Mouse (Mus musculus): ENCODE measurements around the gene Tmem88b.

The Tmem88b gene

GRCm38 (mm10) chr4:155785819-155786218 is at the start of gene Tmem88b:
TSS of gene Tmem88b (minus strand) at chr4:155785874.
- no peak for DNase-seq (ENCODE audit: low spot score in 2 of 2)

DNA sequence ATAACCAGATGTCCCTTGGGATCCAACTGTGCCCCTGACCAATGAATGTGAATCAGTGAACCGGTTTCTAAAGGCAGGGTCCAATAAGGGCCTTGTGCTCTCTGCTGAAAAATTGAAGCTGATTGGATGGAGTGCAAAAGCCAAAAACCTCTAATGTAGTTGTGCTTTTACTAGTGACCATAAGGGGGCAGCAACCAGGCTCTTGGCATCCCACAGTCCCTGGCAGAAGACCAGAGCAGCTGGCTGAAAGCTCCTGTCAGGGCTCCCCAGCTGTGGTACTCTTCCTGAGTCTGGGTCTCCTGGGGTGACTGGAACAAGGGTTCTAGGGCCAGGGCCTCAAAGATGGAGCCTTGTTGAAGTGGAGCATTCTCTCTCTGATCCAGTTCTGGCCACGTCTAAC is 48.2 kb upstream of the Tmem88b start:
- peak; percentile 70 to 71 for DNase-seq (ENCODE audit: low spot score in 2 of 2)

- no peak for DNase-seq (ENCODE audit: low spot score in 2 of 2)
These were observed 47.6 kb upstream of the Tmem88b start for GRCm38 (mm10) chr4:155833234-155833633.

DNA sequence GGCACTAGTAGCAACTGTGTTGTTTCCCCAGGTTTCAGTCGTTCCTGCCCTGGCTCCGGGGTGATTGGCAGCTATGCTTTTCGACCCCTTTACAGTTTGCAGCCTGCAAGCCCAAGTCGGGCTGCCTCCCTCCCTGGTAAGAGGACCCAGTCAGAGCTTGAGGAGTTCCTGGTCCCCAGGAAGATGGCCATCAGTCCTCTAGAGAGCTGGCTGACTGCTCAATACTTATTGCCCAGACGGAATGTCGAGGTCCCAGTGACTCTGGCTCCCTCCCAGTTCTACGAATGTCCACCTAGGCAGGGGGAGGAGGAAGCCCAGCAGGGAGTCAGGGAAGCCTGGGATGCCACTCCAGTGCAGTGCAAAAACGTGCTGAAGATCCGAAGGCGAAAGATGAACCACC is 46.6 kb upstream of the Tmem88b start:
- no peak for DNase-seq (ENCODE audit: low spot score in 2 of 2)

DNA sequence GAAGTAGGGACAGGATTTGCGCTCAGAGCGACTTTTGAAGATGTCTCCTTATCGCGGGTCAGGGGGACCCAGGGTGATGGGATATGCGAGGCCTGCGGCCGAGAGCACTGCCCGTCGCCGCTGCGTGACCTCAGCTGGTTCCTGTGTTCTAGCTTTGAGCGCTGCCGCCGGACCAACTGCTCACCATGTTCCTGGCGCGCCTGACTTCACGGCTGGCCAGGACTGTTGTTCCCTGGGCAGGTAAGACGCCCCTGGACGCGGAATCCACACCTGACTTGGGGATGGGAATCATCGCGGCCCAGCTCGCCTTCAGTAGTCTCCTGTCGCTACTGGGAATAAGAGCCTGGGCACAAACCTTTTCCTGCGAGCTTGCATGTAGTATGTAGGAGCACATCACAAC is 46.2 kb upstream of the Tmem88b start:
- no peak for DNase-seq (ENCODE audit: low spot score in 2 of 2)

- peak; percentile 95 to 96 for DNase-seq (ENCODE audit: low spot score in 2 of 2)
These were observed 45.6 kb upstream of the Tmem88b start, which contains the start of gene Aurkaip1 for GRCm38 (mm10) chr4:155831205-155831766. TSS of gene Aurkaip1 (plus strand) at chr4:155831272.

DNA sequence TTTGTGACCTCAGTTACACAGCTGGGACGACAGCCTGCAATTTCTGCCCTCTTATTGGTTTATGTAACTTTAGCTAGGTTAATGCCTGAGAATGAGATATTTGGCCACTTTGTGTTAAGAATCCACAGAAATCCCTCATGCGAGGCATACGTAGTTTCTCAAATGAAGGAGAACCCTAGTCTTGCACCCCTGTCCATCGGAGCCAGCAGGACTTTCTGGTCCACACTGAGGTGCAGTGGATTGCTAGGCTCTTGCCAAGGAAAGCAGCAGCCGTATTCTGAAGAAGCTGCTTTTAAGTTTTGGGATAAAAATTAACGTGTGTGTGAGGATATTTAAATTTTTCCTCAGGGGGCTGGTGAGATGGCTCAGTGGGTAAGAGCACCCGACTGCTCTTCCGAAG is 44.9 kb upstream of the Tmem88b start:
- DNase-seq (ENCODE audit: low spot score in 2 of 2) = no peak

DNA sequence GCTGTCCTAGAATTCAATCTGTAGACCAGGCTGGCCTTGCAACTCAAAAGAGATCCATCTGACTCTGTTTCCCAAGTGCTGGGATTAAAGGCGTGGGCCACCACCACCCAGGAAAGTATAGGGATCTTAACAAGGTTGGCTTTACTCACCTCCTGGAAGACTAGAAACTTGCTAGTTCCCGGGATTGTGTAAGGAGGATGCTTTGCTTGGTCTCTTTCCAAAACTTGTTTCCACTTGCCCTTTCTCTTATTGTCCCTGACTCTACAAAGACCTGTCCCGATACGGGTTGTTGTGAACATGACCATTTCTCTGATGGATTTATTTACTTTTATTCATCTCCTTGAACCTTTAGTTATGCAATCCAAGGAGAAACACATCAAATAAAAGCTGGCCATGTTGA is 44.2 kb upstream of the Tmem88b start:
- no peak for DNase-seq (ENCODE audit: low spot score in 2 of 2)

DNA sequence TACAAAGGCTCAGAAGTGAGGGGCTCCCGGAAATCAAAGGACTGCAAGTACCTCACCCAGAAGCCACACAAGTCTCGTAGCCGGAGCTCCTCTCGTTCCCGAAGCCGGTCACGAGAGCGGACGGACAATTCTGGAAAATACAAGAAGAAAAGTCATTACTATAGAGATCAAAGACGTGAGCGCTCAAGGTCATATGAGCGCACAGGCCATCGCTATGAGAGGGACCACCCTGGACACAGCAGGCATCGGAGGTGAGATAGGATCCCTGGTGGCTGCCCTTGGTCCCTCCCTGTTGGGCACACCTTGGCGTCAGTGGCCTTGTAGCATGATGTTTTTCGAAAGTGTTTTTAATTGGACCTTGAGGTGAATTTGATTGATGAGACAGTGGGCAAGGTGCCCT is 37.8 kb upstream of the Tmem88b start:
- DNase-seq (ENCODE audit: low spot score in 2 of 2) = no peak

- no peak for DNase-seq (ENCODE audit: low spot score in 2 of 2)
These were observed 35.4 kb upstream of the Tmem88b start for GRCm38 (mm10) chr4:155821025-155821424.

DNA sequence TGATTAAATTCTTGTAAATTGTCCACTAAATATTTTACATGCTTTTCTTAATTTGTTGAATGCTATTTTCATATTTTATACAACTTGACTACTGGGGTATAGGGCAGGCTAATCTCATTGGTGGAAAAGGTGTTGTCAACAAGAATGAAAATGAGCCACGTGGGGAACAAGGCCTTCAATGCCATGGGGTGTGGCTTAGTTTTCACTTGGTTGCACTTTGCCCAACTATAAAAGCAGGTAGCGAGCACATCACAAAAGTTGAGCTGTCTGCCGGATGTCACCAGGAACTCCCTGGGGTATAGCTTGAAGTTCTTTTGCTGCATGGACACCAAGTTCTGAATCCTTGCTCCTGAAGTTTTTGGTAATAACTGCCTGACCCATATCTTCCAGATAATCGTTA is 31.9 kb upstream of the Tmem88b start:
- no peak for DNase-seq (ENCODE audit: low spot score in 2 of 2)

DNA sequence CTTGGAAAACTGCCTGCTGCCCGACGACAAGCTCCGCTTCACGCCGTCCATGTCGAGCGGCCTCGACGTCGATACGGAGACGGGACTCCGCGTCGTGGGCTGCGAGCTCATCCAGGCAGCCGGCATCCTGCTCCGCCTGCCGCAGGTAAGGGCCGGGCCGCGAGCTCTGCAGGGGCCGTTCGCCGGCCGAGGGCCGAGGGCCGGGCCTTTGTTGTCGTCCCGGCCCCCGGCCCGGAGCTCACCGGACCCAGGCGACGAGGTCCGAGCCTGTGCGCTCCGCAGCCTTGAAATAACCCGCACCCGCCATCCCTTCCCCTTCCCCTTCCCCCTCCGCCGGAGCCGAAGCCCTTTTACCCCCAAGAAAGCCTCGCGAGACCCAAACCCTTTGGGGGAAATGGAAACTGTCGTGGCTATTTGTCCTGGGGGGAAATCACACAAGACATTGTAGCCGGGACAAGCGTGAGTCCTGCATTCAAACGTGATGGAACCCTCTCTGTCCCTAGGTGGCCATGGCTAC is 27.0 kb upstream of the Tmem88b start:
- peak in 1 of 2 experiments; percentile 31 for DNase-seq (ENCODE audit: low spot score in 2 of 2)

GRCm38 (mm10) chr4:155811929-155812664 is 26.4 kb upstream of the Tmem88b start, which contains the start of gene Ccnl2:
TSS of gene Ccnl2 (plus strand) at chr4:155812489.
- peak; percentile 95 for DNase-seq (ENCODE audit: low spot score in 2 of 2)

- DNase-seq (ENCODE audit: low spot score in 2 of 2) = no peak
These were observed 22.2 kb upstream of the Tmem88b start for GRCm38 (mm10) chr4:155807841-155808240.

GRCm38 (mm10) chr4:155803340-155804041 is 17.8 kb upstream of the Tmem88b start:
- peak; percentile 92 to 94 for DNase-seq (ENCODE audit: low spot score in 2 of 2)

- no peak for DNase-seq (ENCODE audit: low spot score in 2 of 2)
These were observed 17.2 kb upstream of the Tmem88b start, which contains the start of gene Mrpl20 for GRCm38 (mm10) chr4:155802741-155803339. TSS of gene Mrpl20 (plus strand) at chr4:155802878.

GRCm38 (mm10) chr4:155802075-155802474 is 16.4 kb upstream of the Tmem88b start:
- DNase-seq (ENCODE audit: low spot score in 2 of 2) = no peak

DNA sequence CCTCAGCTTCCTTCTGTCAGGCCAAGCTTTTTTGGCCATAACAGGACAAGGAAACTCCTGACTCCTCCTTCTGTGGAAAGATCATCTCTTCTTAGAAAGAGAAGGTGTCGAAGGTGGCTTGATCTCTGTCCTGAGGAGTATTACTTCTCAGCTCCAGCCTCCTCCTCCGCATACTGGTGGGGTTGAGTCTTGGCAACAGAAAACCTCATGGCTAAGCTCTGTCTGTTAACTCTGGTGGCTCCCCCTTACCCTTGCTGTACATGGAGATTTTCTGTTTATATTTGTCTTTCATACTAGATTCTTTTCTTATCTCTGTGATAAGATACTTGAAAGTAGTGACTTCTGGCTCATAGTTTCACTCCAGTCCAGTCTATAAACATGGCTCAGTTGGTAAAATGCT is 8.1 kb upstream of the Tmem88b start:
- DNase-seq (ENCODE audit: low spot score in 2 of 2) = no peak

GRCm38 (mm10) chr4:155791240-155791933 is 5.7 kb upstream of the Tmem88b start:
- no peak for DNase-seq (ENCODE audit: low spot score in 2 of 2)

GRCm38 (mm10) chr4:155790650-155791161 is 5.0 kb upstream of the Tmem88b start:
- no peak for DNase-seq (ENCODE audit: low spot score in 2 of 2)

DNA sequence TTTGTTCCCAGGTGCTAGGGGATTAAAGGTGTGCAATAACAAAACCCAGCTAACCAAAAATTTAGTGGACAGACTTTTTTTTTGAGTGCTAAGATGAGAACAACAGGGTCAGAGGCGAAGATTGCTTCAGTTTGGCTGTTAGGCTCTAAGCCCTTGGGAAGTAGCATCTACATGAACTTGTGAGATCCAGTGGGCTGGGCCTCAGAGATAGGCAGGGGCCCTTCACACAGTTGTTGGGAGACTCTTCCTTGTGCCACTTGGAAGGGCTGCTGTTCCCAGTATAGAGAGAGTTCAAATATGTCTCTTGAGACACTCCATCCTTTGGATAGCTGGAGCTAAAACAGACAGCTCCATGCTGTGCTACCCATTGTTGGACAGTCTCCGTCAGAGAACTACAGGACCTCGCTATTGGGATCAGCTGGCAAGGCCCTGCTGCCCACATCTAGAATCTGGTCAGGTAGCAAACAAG is 4.4 kb upstream of the Tmem88b start, which contains the start of gene Ankrd65:
TSS of gene Ankrd65 (plus strand) at position 419 of the 469 bp plus-strand sequence.
- no peak for DNase-seq (ENCODE audit: low spot score in 2 of 2)

Measured in spleen, postnatal 36 days (tissue).